Mouse (Mus musculus) hindbrain, embryonic 10.5 days (tissue): ENCODE data around the gene Aspscr1. TPM values are rescaled to one million over a fixed set of nuclear protein-coding genes. Genes with fewer than 3 reads are reported as not detected.

ENCODE experiments used
- DNase-seq: peaks from one replicate; pipeline ENCODE4 v3.0.0-alpha.2; 2017; ENCODE audit warnings: low spot score
- H3K27ac ChIP-seq: fragments of 300-500 bp; sonication (generic); 2 replicates; pipeline ENCODE4 v1.5.1; 2016; ENCODE audit warnings: mild to moderate bottlenecking, moderate library complexity
- H3K27me3 ChIP-seq: fragments of 300-500 bp; sonication (generic); 2 replicates; pipeline ENCODE4 v1.6.1; 2016; ENCODE audit warnings: mild to moderate bottlenecking; ENCODE audit not compliant: poor library complexity, insufficient read depth, severe bottlenecking
- H3K36me3 ChIP-seq: fragments of 300-500 bp; sonication (generic); 2 replicates; pipeline ENCODE4 v1.6.1; 2016; ENCODE audit warnings: mild to moderate bottlenecking, moderate library complexity
- H3K4me1 ChIP-seq: fragments of 300-500 bp; sonication (generic); replicated peaks from 2 replicates; pipeline ENCODE4 v1.6.1; 2016; ENCODE audit warnings: mild to moderate bottlenecking
- H3K4me3 ChIP-seq: fragments of 300-500 bp; sonication (generic); 2 replicates; pipeline ENCODE4 v1.5.1; 2016; ENCODE audit warnings: mild to moderate bottlenecking, moderate library complexity
- H3K9me3 ChIP-seq: fragments of 300-500 bp; sonication (generic); 2 replicates; pipeline ENCODE4 v1.6.1; 2016; ENCODE audit warnings: mild to moderate bottlenecking, moderate library complexity
- WGBS: fragments of 180-500 bp; shearing (Covaris S2); methylation state at CpG from one replicate; pipeline ENCODE4 v1.1.7; 2016; 5-methylcytosine and 5-hydroxymethylcytosine counted together
- polyA plus RNA-seq: library from polyadenylated mRNA; unstranded; fragments of >200 nt; fragmentation: Nextera tagmentation; extraction: Ambion mirVana; gene quantifications from 2 replicates; pipeline ENCODE4 v1.2.1, GENCODE M21; 2016

Aspscr1 gene
- polyA plus RNA-seq, 1 experiment from 2014 or later: 178 TPM

DNA sequence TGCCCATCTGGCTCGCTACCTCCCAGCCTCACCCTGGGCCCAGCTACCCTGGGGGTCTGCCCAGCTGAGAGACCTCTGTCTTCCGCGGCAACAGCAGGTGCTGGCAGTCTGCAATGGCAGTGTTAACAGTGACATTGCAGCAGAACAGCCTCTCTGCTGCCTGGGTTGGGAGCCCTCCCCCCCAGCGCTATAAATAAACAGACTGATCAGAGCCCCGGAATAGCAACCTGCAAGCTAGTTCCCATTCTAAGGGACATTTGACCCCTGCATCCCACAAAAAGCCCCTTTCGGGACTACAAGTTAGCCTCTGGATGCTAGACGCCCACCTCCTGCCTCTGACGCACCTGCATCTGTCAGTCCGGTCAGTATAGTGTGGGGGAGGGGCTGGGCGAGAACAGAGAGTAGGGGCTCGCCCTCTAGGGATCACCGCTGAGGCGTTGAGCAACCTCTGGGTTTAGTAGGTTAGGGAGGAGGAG, 24.7 kb upstream of the Aspscr1 start, which contains the start of gene Myadml2:
TSS of gene Myadml2 (minus strand) at position 158 of the 476 bp plus-strand sequence.
- H3K9me3 ChIP-seq: no peaks in the 10 kb centered on the region
- peak within 1 kb of the TSS; percentile 41 for H3K4me3 ChIP-seq
- peak; percentile 48 for DNase-seq
- H3K27ac ChIP-seq: peak within 1 kb of the TSS; percentile 62; the same call in 1 of the 2 replicates
- 5% methylated on average over 13 of the region's 13 CpGs for WGBS
- H3K27me3 ChIP-seq: peaks cover 30% of the 10 kb centered on the region
- peaks cover 26% of the 10 kb centered on the region for H3K4me1 ChIP-seq
- no peaks in the 10 kb centered on the region for H3K36me3 ChIP-seq

DNA sequence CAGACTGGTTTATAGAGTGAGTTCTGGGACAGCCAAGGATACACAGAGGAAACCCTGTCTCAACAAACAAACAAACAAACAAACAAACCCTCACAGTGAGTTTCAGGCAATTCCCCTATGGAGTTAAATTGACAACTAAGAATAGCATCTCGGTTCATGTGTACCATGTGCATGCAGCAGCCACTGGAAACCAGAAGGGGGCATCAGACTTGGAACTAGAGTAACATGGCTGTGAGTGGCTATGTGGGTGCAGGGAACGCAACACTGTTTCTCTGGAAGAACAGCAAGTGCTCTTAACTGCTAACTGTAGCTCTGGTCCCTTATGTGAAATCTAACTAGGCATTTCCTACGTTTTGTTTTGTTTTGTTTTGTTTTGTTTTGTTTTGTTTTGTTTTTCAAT, 20.9 kb upstream of the Aspscr1 start:
- 73% methylated on average over 3 of the region's 3 CpGs for WGBS
- no peaks in the 10 kb centered on the region for H3K36me3 ChIP-seq
- H3K4me3 ChIP-seq: no peak overlapping the region
- H3K9me3 ChIP-seq: no peaks in the 10 kb centered on the region
- DNase-seq: no peak
- no peak overlapping the region for H3K27ac ChIP-seq
- peaks cover 40% of the 10 kb centered on the region for H3K27me3 ChIP-seq
- peaks cover 13% of the 10 kb centered on the region for H3K4me1 ChIP-seq

DNA sequence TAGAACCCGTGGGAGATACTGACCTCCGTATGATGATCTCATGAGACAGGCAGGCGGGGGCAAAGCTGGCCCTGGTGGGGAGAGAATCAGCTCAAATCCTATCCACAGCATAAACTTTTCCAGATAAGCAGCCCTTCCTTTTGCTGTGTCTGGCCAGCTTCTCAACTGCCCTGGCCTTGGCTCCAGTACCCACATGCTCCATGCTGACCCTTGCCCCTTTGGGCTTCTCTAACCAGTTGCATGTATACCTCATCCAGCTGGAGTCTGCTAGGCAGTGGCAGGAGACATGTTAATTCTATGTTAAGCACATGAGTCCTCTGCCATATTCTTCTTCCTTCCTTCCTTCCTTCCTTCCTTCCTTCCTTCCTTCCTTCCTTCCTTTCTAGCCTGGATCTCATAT, 18.0 kb upstream of the Aspscr1 start:
- Histone ChIP-seq H3K27me3 (peaks cover 54% of the 10 kb centered on the region), H3K36me3 (no peaks in the 10 kb centered on the region), H3K9me3 (no peaks in the 10 kb centered on the region), H3K4me3 (no peak overlapping the region), H3K4me1 (peaks cover 11% of the 10 kb centered on the region), H3K27ac (no peak overlapping the region)
- WGBS: 76% methylated on average over 3 of the region's 3 CpGs
- DNase-seq: no peak

DNA sequence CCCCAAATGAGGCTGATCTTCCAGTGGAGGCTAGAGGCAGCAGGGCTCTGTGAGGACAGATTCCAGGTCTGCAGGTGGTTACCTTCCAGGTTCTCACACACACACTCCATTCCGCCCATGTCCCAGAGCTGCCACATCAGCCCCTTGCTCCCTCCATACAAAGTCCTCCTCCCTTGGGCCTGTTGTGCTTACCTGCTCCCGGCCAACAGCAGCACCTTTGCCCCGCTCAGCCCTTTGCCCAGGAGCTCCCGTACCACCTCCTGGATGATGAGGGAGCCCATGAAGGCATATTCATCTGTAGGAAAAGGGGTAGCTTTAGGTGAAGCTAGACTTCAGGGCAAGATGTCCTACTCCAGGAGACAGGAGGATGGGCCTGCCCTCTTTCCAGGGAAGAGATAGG, 15.5 kb upstream of the Aspscr1 start:
- Histone ChIP-seq H3K4me3 (no peak overlapping the region), H3K36me3 (no peaks in the 10 kb centered on the region), H3K9me3 (no peaks in the 10 kb centered on the region), H3K4me1 (peaks cover 29% of the 10 kb centered on the region), H3K27me3 (peaks cover 76% of the 10 kb centered on the region), H3K27ac (no peak overlapping the region)
- DNase-seq: no peak
- WGBS: 88% methylated on average over 4 of the region's 4 CpGs

DNA sequence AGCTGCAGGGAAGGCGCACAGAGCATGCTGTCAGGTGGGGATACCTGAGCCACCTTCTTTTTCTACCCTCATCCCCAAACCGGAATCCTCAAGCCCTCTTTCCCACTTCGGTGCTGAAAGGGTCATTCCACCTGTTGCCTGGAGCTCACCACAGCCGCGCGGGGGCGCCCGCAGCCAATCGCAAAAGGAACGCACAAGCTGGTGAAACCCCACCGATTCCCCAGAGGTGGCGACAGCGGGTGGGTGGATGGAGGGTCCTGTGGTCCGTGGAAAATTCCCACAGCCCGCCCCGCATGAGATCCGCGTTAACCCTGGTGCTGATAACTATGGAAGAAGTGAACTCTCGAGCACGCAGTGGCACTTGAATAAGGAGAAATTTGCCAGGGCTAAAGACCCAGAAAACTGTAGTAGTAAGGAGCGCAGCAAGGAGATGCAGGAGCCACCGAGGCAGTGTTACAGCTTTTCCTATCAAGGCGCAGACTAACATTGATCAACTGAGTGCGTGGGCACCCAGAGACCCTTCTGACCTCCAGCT, 13.8 kb upstream of the Aspscr1 start:
- Histone ChIP-seq H3K27me3 (peaks cover 93% of the 10 kb centered on the region), H3K4me3 (peak overlapping the region; percentile 55), H3K27ac (no peak overlapping the region), H3K4me1 (peaks cover 29% of the 10 kb centered on the region), H3K36me3 (no peaks in the 10 kb centered on the region), H3K9me3 (no peaks in the 10 kb centered on the region)
- DNase-seq: peak; percentile 79
- 4% methylated on average over 24 of the region's 24 CpGs for WGBS

DNA sequence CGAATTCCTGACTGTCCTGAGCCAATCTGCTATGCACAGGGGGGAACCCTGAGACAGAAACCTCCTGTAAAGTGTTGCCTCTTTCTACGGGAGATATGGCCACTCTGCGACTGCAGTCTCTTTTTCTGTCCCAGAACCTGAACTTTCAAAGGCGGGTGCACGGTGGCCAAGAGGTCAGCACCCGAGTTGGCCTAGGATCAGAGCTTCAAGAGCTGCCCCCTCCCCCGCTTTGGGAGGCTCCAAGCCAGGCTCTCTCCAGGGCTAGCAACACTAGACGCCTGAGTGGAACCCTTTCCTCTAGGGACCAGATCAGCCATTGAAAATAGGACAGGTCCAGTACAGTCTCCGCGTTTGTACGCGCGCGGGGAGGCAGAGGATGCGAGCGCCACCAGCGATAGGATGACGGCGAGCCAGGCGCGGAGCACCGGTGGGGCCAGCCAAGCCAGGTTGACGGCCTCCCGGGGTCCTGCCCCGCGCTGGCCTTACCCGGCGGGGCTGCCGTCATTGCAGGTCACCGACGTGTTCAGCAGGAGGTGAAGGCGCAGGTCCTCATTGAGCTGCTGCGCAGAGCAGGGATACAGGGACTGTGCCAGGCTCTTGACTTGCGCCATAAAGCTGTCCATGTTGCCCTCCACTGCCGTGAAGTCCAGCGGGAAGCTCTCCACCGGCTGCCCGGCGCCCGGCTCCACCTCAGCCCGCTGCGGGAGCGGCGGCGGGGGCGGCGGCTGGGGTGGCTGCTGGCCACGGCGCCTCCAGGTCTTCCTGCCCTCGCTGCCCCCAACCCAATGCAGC, 13.1 kb upstream of the Aspscr1 start:
- 2% methylated on average over 50 of the region's 50 CpGs for WGBS
- DNase-seq: peak; percentile 43
- Histone ChIP-seq H3K27me3 (peaks cover 94% of the 10 kb centered on the region), H3K27ac (peak overlapping the region; percentile 74), H3K36me3 (no peaks in the 10 kb centered on the region), H3K4me1 (peaks cover 29% of the 10 kb centered on the region), H3K9me3 (no peaks in the 10 kb centered on the region), H3K4me3 (peak overlapping the region; percentile 55)

DNA sequence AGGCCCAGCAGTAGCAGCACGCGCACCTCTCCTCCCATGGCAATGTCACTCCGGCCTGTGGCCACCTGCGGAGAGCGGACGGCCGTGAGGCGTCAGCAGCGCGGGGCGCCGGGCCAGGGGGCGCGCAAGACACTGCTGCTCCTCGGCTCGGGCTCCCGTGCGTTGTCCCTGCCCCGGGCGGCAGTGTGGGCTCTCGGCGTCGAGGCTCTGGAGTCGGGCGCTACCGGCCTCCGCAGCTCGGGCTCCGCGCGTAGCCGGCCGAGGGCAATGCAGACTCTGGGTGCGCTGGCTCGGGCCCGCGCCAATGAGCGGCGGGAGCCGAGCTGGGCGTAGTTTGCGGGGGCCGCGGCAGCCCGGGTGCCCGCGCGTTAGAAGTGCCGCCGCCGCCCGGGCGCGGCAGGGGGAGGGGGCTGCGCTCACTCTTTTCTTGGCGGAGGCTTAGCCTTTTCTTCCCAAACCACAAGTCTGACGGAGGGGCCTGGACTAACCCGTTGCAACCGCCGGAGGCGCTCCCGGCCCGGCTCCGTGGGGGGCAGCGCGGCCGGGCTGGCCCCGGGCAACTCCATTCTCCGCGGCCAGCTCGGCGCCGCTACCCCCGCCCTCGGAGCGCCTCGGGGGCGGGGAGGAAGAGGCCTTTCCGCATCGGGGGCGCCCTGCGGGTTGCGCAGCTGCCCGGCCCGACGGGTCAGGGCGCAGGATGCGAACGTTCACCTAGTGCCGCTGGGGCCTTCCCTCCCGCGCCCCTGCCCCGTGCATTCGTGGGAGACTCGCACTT, 12.3 kb upstream of the Aspscr1 start:
- peak; percentile 68 for DNase-seq
- whole genome bisulfite sequencing: under 1% methylated on average over 95 of the region's 95 CpGs
- Histone ChIP-seq H3K9me3 (no peaks in the 10 kb centered on the region), H3K4me3 (peak overlapping the region; percentile 55), H3K4me1 (peaks cover 33% of the 10 kb centered on the region), H3K36me3 (no peaks in the 10 kb centered on the region), H3K27ac (peak overlapping the region; percentile 74), H3K27me3 (peaks cover 96% of the 10 kb centered on the region)

GRCm38 (mm10) chr11:120661076-120661460, 11.7 kb upstream of the Aspscr1 start, which contains the start of gene Notum:
Gene Notum, minus strand, starts transcription at chr11:120661175.
- no peaks in the 10 kb centered on the region for H3K36me3 ChIP-seq
- peaks cover 94% of the 10 kb centered on the region for H3K27me3 ChIP-seq
- DNase-seq: peak; percentile 49
- H3K27ac ChIP-seq: peak within 1 kb of the TSS; percentile 74
- under 1% methylated on average over 35 of the region's 35 CpGs for WGBS
- H3K4me1 ChIP-seq: peaks cover 36% of the 10 kb centered on the region
- no peaks in the 10 kb centered on the region for H3K9me3 ChIP-seq
- peak within 1 kb of the TSS; percentile 55 for H3K4me3 ChIP-seq

DNA sequence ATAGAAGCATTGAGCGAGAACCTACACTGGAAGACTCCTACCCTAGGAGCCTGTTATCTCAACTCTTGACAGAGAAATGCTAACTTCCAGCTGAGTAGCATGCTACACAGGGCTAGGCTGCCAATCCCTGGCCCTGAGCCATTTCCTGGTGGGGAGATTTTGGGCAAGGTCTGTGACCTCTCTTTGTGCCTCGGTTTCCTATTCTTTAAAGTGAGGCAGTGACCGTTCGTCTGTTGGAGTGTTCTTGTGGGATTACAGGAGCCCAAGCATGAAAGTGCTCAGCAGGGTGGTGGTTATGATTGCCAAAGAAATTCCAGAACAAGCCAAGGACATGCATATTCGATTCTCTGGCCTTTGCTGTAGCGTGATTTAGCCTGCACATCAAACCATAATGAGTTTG, 10.0 kb upstream of the Aspscr1 start:
- H3K36me3 ChIP-seq: no peaks in the 10 kb centered on the region
- WGBS: 56% methylated on average over 6 of the region's 6 CpGs
- peaks cover 46% of the 10 kb centered on the region for H3K4me1 ChIP-seq
- H3K27ac ChIP-seq: no peak overlapping the region
- H3K9me3 ChIP-seq: no peaks in the 10 kb centered on the region
- DNase-seq: no peak
- no peak overlapping the region for H3K4me3 ChIP-seq
- peaks cover 82% of the 10 kb centered on the region for H3K27me3 ChIP-seq

GRCm38 (mm10) chr11:120663714-120664113, 9.1 kb upstream of the Aspscr1 start:
- Histone ChIP-seq H3K27me3 (peaks cover 72% of the 10 kb centered on the region), H3K27ac (no peak overlapping the region), H3K4me3 (no peak overlapping the region), H3K9me3 (no peaks in the 10 kb centered on the region), H3K36me3 (no peaks in the 10 kb centered on the region), H3K4me1 (peaks cover 45% of the 10 kb centered on the region)
- DNase-seq: no peak
- 65% methylated on average over 5 of the region's 5 CpGs for WGBS

GRCm38 (mm10) chr11:120665406-120665805, 7.4 kb upstream of the Aspscr1 start:
- Histone ChIP-seq H3K27ac (no peak overlapping the region), H3K9me3 (no peaks in the 10 kb centered on the region), H3K4me3 (no peak overlapping the region), H3K36me3 (no peaks in the 10 kb centered on the region), H3K27me3 (peaks cover 55% of the 10 kb centered on the region), H3K4me1 (peaks cover 28% of the 10 kb centered on the region)
- 75% methylated on average over 3 of the region's 3 CpGs for WGBS
- peak; percentile 27 for DNase-seq

- no peak overlapping the region for H3K27ac ChIP-seq
- no peaks in the 10 kb centered on the region for H3K9me3 ChIP-seq
- WGBS: 8% methylated on average over 3 of the region's 3 CpGs
- H3K4me3 ChIP-seq: peak overlapping the region; percentile 16
- no peaks in the 10 kb centered on the region for H3K36me3 ChIP-seq
- H3K4me1 ChIP-seq: peaks cover 16% of the 10 kb centered on the region
- peak; percentile 28 for DNase-seq
- H3K27me3 ChIP-seq: peaks cover 43% of the 10 kb centered on the region
Observed at GRCm38 (mm10) chr11:120666617-120667016, 6.2 kb upstream of the Aspscr1 start.
